Mouse (Mus musculus): ENCODE data around the gene Tyw1.

DNA sequence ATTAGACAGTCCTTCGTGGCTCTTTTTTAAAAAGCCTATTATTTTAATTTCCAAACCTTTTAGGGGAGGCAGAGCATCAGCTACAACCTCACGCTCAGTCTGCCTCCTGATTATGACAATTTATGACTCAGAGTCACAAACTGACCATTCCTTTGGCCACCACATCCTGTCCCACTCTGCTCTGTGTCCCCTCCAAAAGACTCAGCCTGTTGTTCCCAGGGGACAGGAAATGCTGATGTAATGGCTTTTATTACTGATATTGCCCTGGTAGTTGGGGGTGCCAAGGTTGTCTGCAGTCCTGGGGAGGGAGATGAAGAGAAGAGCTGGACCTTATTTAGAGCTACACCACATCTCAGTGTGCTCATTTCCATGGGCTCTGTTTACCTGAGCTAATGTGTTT, 90.5 kb downstream of the Tyw1 start:
- no peak for TF ChIP-seq CTCF (IDR thresholded peaks at IDR 0.05)
- TF ChIP-seq EP300 (IDR thresholded peaks at IDR 0.05; ENCODE audit: insufficient read depth, low read depth, low read length) = no peak
